Mouse (Mus musculus): ENCODE data around the gene Cntrl. TPM values are rescaled to one million over a fixed set of nuclear protein-coding genes. Genes with fewer than 3 reads are reported as not detected.

Cntrl gene
- total and polyA plus RNA-seq, 3 experiments = 13.7 to 93.5 (median 70.5) TPM

- ATAC-seq (ENCODE audit: extremely low read depth, insufficient number of reproducible peaks, low FRiP score, poor library complexity, severe bottlenecking) (no peak), DNase-seq (ENCODE audit: low spot score) (no peak)
- Histone ChIP-seq H3K9me3 (replicated peaks) (no peaks in the 10 kb centered on the region), H3K4me3 (ENCODE audit: low read depth, low read length) (no peak overlapping the region), H3K36me3 (replicated peaks) (peaks cover 86% of the 10 kb centered on the region), H3K27me3 (ENCODE audit: insufficient read depth, low read length) (no peaks in the 10 kb centered on the region), H3K4me1 (ENCODE audit: insufficient read depth, low read depth, low read length) (peaks cover 8% of the 10 kb centered on the region; the same call in 1 of the 2 replicates)
- TF ChIP-seq CTCF (IDR thresholded peaks at IDR 0.05; ENCODE audit: low read depth, low read length) (no peak), TAL1 (conservative IDR thresholded peaks at IDR 0.05; ENCODE audit: low read depth, low read length) (no peak), GATA2 (IDR thresholded peaks at IDR 0.05; ENCODE audit: borderline replicate concordance, low read depth, low read length) (no peak), GATA1 (IDR thresholded peaks at IDR 0.05; ENCODE audit: borderline replicate concordance, low read length) (no peak), POLR2AphosphoS5 (IDR thresholded peaks at IDR 0.05; ENCODE audit: insufficient replicate concordance, low read depth, low read length) (no peak)
Measured at GRCm38 (mm10) chr2:35158358-35158757, 49.1 kb downstream of the Cntrl start.

- DNase-seq (ENCODE audit: low spot score) (no peak), ATAC-seq (ENCODE audit: extremely low read depth, insufficient number of reproducible peaks, low FRiP score, poor library complexity, severe bottlenecking) (no peak)
- Histone ChIP-seq H3K36me3 (replicated peaks) (peaks cover 82% of the 10 kb centered on the region), H3K4me1 (ENCODE audit: insufficient read depth, low read depth, low read length) (peaks cover 8% of the 10 kb centered on the region; the same call in 1 of the 2 replicates), H3K4me3 (ENCODE audit: low read depth, low read length) (no peak overlapping the region), H3K9me3 (replicated peaks) (no peaks in the 10 kb centered on the region), H3K27me3 (ENCODE audit: insufficient read depth, low read length) (no peaks in the 10 kb centered on the region)
- TF ChIP-seq GATA2 (IDR thresholded peaks at IDR 0.05; ENCODE audit: borderline replicate concordance, low read depth, low read length) (no peak), TAL1 (conservative IDR thresholded peaks at IDR 0.05; ENCODE audit: low read depth, low read length) (no peak), CTCF (IDR thresholded peaks at IDR 0.05; ENCODE audit: low read depth, low read length) (no peak), GATA1 (IDR thresholded peaks at IDR 0.05; ENCODE audit: borderline replicate concordance, low read length) (no peak), POLR2AphosphoS5 (IDR thresholded peaks at IDR 0.05; ENCODE audit: insufficient replicate concordance, low read depth, low read length) (no peak)
Measured at GRCm38 (mm10) chr2:35160206-35160605, 50.9 kb downstream of the Cntrl start.

GRCm38 (mm10) chr2:35161846-35162488 lies 52.7 kb downstream of the Cntrl start:
- Histone ChIP-seq H3K27me3 (ENCODE audit: insufficient read depth, low read length) (no peaks in the 10 kb centered on the region), H3K4me1 (ENCODE audit: insufficient read depth, low read depth, low read length) (peaks cover 2% of the 10 kb centered on the region; the same call in 1 of the 2 replicates), H3K4me3 (ENCODE audit: low read depth, low read length) (no peak overlapping the region), H3K9me3 (replicated peaks) (no peaks in the 10 kb centered on the region), H3K36me3 (replicated peaks) (peaks cover 82% of the 10 kb centered on the region)
- TF ChIP-seq GATA1 (IDR thresholded peaks at IDR 0.05; ENCODE audit: borderline replicate concordance, low read length) (no peak), POLR2AphosphoS5 (IDR thresholded peaks at IDR 0.05; ENCODE audit: insufficient replicate concordance, low read depth, low read length) (no peak), GATA2 (IDR thresholded peaks at IDR 0.05; ENCODE audit: borderline replicate concordance, low read depth, low read length) (no peak), TAL1 (conservative IDR thresholded peaks at IDR 0.05; ENCODE audit: low read depth, low read length) (no peak), CTCF (IDR thresholded peaks at IDR 0.05; ENCODE audit: low read depth, low read length) (no peak)
- no peak for ATAC-seq (ENCODE audit: extremely low read depth, insufficient number of reproducible peaks, low FRiP score, poor library complexity, severe bottlenecking)
- DNase-seq (ENCODE audit: low spot score) = no peak

GRCm38 (mm10) chr2:35163396-35163795 lies 54.1 kb downstream of the Cntrl start:
- Histone ChIP-seq H3K9me3 (replicated peaks) (no peaks in the 10 kb centered on the region), H3K4me3 (ENCODE audit: low read depth, low read length) (no peak overlapping the region), H3K4me1 (ENCODE audit: insufficient read depth, low read depth, low read length) (no peaks in the 10 kb centered on the region), H3K36me3 (replicated peaks) (peaks cover 81% of the 10 kb centered on the region), H3K27me3 (ENCODE audit: insufficient read depth, low read length) (no peaks in the 10 kb centered on the region)
- DNase-seq (ENCODE audit: low spot score) = no peak
- no peak for ATAC-seq (ENCODE audit: extremely low read depth, insufficient number of reproducible peaks, low FRiP score, poor library complexity, severe bottlenecking)
- TF ChIP-seq GATA1 (IDR thresholded peaks at IDR 0.05; ENCODE audit: borderline replicate concordance, low read length) (no peak), TAL1 (conservative IDR thresholded peaks at IDR 0.05; ENCODE audit: low read depth, low read length) (no peak), GATA2 (IDR thresholded peaks at IDR 0.05; ENCODE audit: borderline replicate concordance, low read depth, low read length) (no peak), CTCF (IDR thresholded peaks at IDR 0.05; ENCODE audit: low read depth, low read length) (no peak), POLR2AphosphoS5 (IDR thresholded peaks at IDR 0.05; ENCODE audit: insufficient replicate concordance, low read depth, low read length) (no peak)

GRCm38 (mm10) chr2:35165416-35165815 lies 56.1 kb downstream of the Cntrl start:
- H3K4me3 ChIP-seq (ENCODE audit: low read depth, low read length) = no peak overlapping the region
- peaks cover 82% of the 10 kb centered on the region for H3K36me3 ChIP-seq (replicated peaks)
- H3K4me1 ChIP-seq (ENCODE audit: insufficient read depth, low read depth, low read length) = no peaks in the 10 kb centered on the region
- H3K9me3 ChIP-seq (replicated peaks) = no peaks in the 10 kb centered on the region
- no peak for ATAC-seq (ENCODE audit: extremely low read depth, insufficient number of reproducible peaks, low FRiP score, poor library complexity, severe bottlenecking)
- H3K27me3 ChIP-seq (ENCODE audit: insufficient read depth, low read length) = no peaks in the 10 kb centered on the region
- DNase-seq (ENCODE audit: low spot score) = no peak
- TF ChIP-seq TAL1 (conservative IDR thresholded peaks at IDR 0.05; ENCODE audit: low read depth, low read length) = no peak
- TF ChIP-seq GATA2 (IDR thresholded peaks at IDR 0.05; ENCODE audit: borderline replicate concordance, low read depth, low read length) = no peak
- no peak for TF ChIP-seq GATA1 (IDR thresholded peaks at IDR 0.05; ENCODE audit: borderline replicate concordance, low read length)
- TF ChIP-seq CTCF (IDR thresholded peaks at IDR 0.05; ENCODE audit: low read depth, low read length) = no peak
- TF ChIP-seq POLR2AphosphoS5 (IDR thresholded peaks at IDR 0.05; ENCODE audit: insufficient replicate concordance, low read depth, low read length) = no peak

- ATAC-seq (ENCODE audit: extremely low read depth, insufficient number of reproducible peaks, low FRiP score, poor library complexity, severe bottlenecking) (no peak), DNase-seq (ENCODE audit: low spot score) (no peak)
- Histone ChIP-seq H3K4me3 (ENCODE audit: low read depth, low read length) (no peak overlapping the region), H3K9me3 (replicated peaks) (no peaks in the 10 kb centered on the region), H3K27me3 (ENCODE audit: insufficient read depth, low read length) (no peaks in the 10 kb centered on the region), H3K36me3 (replicated peaks) (peaks cover 90% of the 10 kb centered on the region), H3K4me1 (ENCODE audit: insufficient read depth, low read depth, low read length) (no peaks in the 10 kb centered on the region)
- TF ChIP-seq POLR2AphosphoS5 (IDR thresholded peaks at IDR 0.05; ENCODE audit: insufficient replicate concordance, low read depth, low read length) (no peak), GATA2 (IDR thresholded peaks at IDR 0.05; ENCODE audit: borderline replicate concordance, low read depth, low read length) (no peak), CTCF (IDR thresholded peaks at IDR 0.05; ENCODE audit: low read depth, low read length) (no peak), TAL1 (conservative IDR thresholded peaks at IDR 0.05; ENCODE audit: low read depth, low read length) (no peak), GATA1 (IDR thresholded peaks at IDR 0.05; ENCODE audit: borderline replicate concordance, low read length) (no peak)
Measured at GRCm38 (mm10) chr2:35166816-35167215, 57.5 kb downstream of the Cntrl start.

Measured in G1E (cell line).